Mouse (Mus musculus): ENCODE data around the gene Pafah2. TPM values are rescaled to one million over a fixed set of nuclear protein-coding genes. Genes with fewer than 3 reads are reported as not detected.

Pafah2 gene
- polyA plus RNA-seq (2012; ENCODE audit: insufficient read depth, insufficient read length, low replicate concordance, missing spikeins), result not detected in 2 replicates

- under 1% methylated on average over 31 of the region's 31 CpGs for WGBS
- TF ChIP-seq POLR2A (IDR thresholded peaks at IDR 0.05; ENCODE audit: insufficient read depth, low read depth, low read length) (no peak), CTCF (IDR thresholded peaks at IDR 0.05; ENCODE audit: insufficient read depth, low read depth, low read length) (peak; percentile 93)
- Histone ChIP-seq H3K27ac (ENCODE audit: insufficient read depth, low read depth, low read length) (peak within 1 kb of the TSS; percentile 91), H3K4me1 (ENCODE audit: control insufficient read depth, insufficient read depth, low read length) (peaks cover 21% of the 10 kb centered on the region), H3K4me3 (ENCODE audit: insufficient read depth, low read depth, low read length) (peak within 1 kb of the TSS; percentile 56)
Observed at GRCm38 (mm10) chr4:134395977-134396825, at the start of gene Pafah2. Gene Pafah2 (plus strand): TSS chr4:134396320.

DNA sequence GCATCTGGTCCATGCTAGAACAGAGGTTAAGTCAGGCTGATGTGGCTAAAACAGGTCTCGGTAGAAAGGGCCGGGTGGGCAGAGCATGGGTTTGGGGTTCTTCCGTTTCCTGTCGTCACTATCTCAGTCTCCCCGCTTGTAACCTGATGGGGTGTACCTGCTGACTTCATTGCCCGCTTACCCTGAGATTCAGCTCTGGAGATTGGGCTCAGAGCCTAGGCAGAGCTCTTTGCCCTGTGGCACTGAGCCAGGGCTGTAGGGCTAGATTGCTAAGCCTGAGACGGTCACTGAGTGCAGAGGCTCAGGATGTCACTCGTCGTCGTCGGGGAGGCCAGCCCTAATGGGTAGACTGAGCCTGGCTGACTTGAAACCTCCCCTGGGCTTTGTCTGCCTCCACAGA is 48.0 kb upstream of the Pafah2 start:
- WGBS, result 74% methylated on average over 11 of the region's 11 CpGs
- H3K4me1 ChIP-seq (ENCODE audit: control insufficient read depth, insufficient read depth, low read length), result peaks cover 14% of the 10 kb centered on the region
- H3K27ac ChIP-seq (ENCODE audit: insufficient read depth, low read depth, low read length), result no peak overlapping the region
- no peak for TF ChIP-seq POLR2A (IDR thresholded peaks at IDR 0.05; ENCODE audit: insufficient read depth, low read depth, low read length)
- no peak for TF ChIP-seq CTCF (IDR thresholded peaks at IDR 0.05; ENCODE audit: insufficient read depth, low read depth, low read length)
- no peak overlapping the region for H3K4me3 ChIP-seq (ENCODE audit: insufficient read depth, low read depth, low read length)

DNA sequence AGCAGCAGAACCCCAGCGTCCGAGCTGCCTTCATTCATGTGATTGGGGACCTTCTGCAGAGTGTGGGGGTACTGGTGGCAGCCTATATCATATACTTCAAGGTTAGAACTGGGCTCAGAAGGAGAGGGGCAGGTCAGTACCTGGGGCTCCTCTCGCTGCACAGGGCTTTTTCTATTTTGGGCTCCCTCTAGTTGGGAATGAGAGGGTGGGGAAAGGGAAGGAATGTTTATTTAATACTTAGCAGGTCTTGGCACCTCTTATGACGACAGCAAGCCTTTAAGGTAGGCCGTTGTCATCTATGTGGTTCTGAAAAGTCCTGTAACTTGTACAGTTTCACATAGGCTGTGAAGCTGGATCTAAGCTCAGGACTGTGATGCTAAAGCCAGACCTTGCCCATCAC is 47.6 kb upstream of the Pafah2 start:
- no peak overlapping the region for H3K27ac ChIP-seq (ENCODE audit: insufficient read depth, low read depth, low read length)
- H3K4me3 ChIP-seq (ENCODE audit: insufficient read depth, low read depth, low read length), result no peak overlapping the region
- 87% methylated on average over 5 of the region's 5 CpGs for WGBS
- peaks cover 9% of the 10 kb centered on the region; the same call in 1 of the 2 replicates for H3K4me1 ChIP-seq (ENCODE audit: control insufficient read depth, insufficient read depth, low read length)
- TF ChIP-seq CTCF (IDR thresholded peaks at IDR 0.05; ENCODE audit: insufficient read depth, low read depth, low read length), result no peak
- TF ChIP-seq POLR2A (IDR thresholded peaks at IDR 0.05; ENCODE audit: insufficient read depth, low read depth, low read length), result no peak

- Histone ChIP-seq H3K4me1 (ENCODE audit: control insufficient read depth, insufficient read depth, low read length) (0 out of 2 replicates have a peak, but pooled peaks cover 4% of the 10 kb centered on the region), H3K27ac (ENCODE audit: insufficient read depth, low read depth, low read length) (no peak overlapping the region), H3K4me3 (ENCODE audit: insufficient read depth, low read depth, low read length) (no peak overlapping the region)
- 93% methylated on average over 7 of the region's 7 CpGs for WGBS
- no peak for TF ChIP-seq CTCF (IDR thresholded peaks at IDR 0.05; ENCODE audit: insufficient read depth, low read depth, low read length)
- TF ChIP-seq POLR2A (IDR thresholded peaks at IDR 0.05; ENCODE audit: insufficient read depth, low read depth, low read length), result no peak
Observed at GRCm38 (mm10) chr4:134349829-134350228, 46.3 kb upstream of the Pafah2 start.

DNA sequence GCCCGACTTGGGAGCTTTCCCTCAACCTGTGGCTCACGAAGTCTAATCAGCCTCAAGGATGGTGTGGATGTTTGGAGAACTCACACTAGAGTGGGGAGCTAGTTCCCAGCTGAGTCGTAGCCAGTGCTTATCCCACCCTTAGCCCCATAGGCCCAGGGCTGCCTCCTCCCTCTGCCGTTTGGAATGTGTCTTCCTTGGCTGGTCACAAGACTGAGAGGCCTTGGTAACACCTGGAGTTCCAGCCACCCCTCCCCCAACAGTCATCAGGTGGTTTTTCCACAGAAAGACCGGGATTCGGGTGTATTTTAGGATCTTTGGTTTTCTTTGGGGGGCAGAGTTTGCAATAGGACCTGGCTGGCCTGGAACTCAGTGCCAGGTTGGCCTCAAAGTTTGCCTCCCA is 45.5 kb upstream of the Pafah2 start:
- Histone ChIP-seq H3K4me3 (ENCODE audit: insufficient read depth, low read depth, low read length) (no peak overlapping the region), H3K27ac (ENCODE audit: insufficient read depth, low read depth, low read length) (no peak overlapping the region), H3K4me1 (ENCODE audit: control insufficient read depth, insufficient read depth, low read length) (peaks cover 6% of the 10 kb centered on the region)
- TF ChIP-seq POLR2A (IDR thresholded peaks at IDR 0.05; ENCODE audit: insufficient read depth, low read depth, low read length) (no peak), CTCF (IDR thresholded peaks at IDR 0.05; ENCODE audit: insufficient read depth, low read depth, low read length) (no peak)
- 93% methylated on average over 6 of the region's 6 CpGs for WGBS

- TF ChIP-seq CTCF (IDR thresholded peaks at IDR 0.05; ENCODE audit: insufficient read depth, low read depth, low read length) (no peak), POLR2A (IDR thresholded peaks at IDR 0.05; ENCODE audit: insufficient read depth, low read depth, low read length) (no peak)
- 73% methylated on average over 18 of the region's 18 CpGs for WGBS
- Histone ChIP-seq H3K27ac (ENCODE audit: insufficient read depth, low read depth, low read length) (no peak overlapping the region), H3K4me1 (ENCODE audit: control insufficient read depth, insufficient read depth, low read length) (peaks cover 15% of the 10 kb centered on the region), H3K4me3 (ENCODE audit: insufficient read depth, low read depth, low read length) (no peak overlapping the region)
Observed at GRCm38 (mm10) chr4:134351329-134352260, 44.5 kb upstream of the Pafah2 start.

GRCm38 (mm10) chr4:134352261-134352707 is 43.8 kb upstream of the Pafah2 start:
- Histone ChIP-seq H3K27ac (ENCODE audit: insufficient read depth, low read depth, low read length) (no peak overlapping the region), H3K4me1 (ENCODE audit: control insufficient read depth, insufficient read depth, low read length) (peaks cover 19% of the 10 kb centered on the region), H3K4me3 (ENCODE audit: insufficient read depth, low read depth, low read length) (no peak overlapping the region)
- 82% methylated on average over 12 of the region's 12 CpGs for WGBS
- TF ChIP-seq CTCF (IDR thresholded peaks at IDR 0.05; ENCODE audit: insufficient read depth, low read depth, low read length) (no peak), POLR2A (IDR thresholded peaks at IDR 0.05; ENCODE audit: insufficient read depth, low read depth, low read length) (no peak)

DNA sequence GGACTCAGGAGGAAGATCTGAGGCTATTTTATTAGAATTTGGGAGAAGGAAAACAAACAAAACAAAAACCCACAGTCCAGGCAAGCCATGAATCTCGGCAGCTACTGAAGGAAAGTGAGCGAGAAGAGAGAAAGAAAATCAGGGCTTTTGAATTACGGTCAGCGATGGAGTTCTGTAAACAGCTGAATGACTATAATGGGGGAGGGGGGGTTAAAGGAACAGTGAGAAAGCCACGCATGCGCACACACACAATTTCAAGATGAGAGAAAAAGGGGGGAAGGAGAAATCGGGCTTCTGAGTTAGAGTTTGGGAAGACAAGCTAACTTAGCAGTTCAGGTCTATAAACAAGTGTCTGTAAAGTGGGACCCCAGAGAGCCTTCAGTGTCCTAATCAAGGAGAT is 43.2 kb upstream of the Pafah2 start:
- H3K4me3 ChIP-seq (ENCODE audit: insufficient read depth, low read depth, low read length), result no peak overlapping the region
- TF ChIP-seq CTCF (IDR thresholded peaks at IDR 0.05; ENCODE audit: insufficient read depth, low read depth, low read length) (no peak), POLR2A (IDR thresholded peaks at IDR 0.05; ENCODE audit: insufficient read depth, low read depth, low read length) (no peak)
- whole genome bisulfite sequencing, result 62% methylated on average over 7 of the region's 7 CpGs

More for the DNA sequence above, 43.2 kb upstream of the Pafah2 start:
- peaks cover 22% of the 10 kb centered on the region for H3K4me1 ChIP-seq (ENCODE audit: control insufficient read depth, insufficient read depth, low read length)
- H3K27ac ChIP-seq (ENCODE audit: insufficient read depth, low read depth, low read length), result no peak overlapping the region

All from olfactory bulb, adult 2 months (tissue).